Mouse (Mus musculus) cortical plate, adult 2 months (tissue): Measurements from ENCODE around the gene Galnt7.

Experiments
- CTCF ChIP-seq: fragments of 200-500 bp; IDR thresholded peaks from 2 replicates; pipeline ENCODE4 v1.5.1; 2011; ENCODE audit warnings: mild to moderate bottlenecking, control low read depth, low read length; ENCODE audit not compliant: insufficient read depth; ENCODE audit errors: extremely low read depth
- POLR2A ChIP-seq: fragments of 200-500 bp; IDR thresholded peaks from 2 replicates; pipeline ENCODE4 v1.6.1; 2011; ENCODE audit warnings: mild to moderate bottlenecking, low read length, control low read depth; ENCODE audit not compliant: insufficient read depth; ENCODE audit errors: extremely low read depth

- TF ChIP-seq CTCF (no peak), POLR2A (no peak)
Measured at GRCm38 (mm10) chr8:57486491-57487440, 166.1 kb downstream of the Galnt7 start.
